Mouse (Mus musculus) olfactory bulb, adult 2 months (tissue): ENCODE results near the gene Angptl6. TPM values are rescaled to one million over a fixed set of nuclear protein-coding genes. Genes with fewer than 3 reads are reported as not detected.
A peak's percentile ranks its signal among the peaks of the same experiment; 100 is the strongest.
"Not testable (repeated sequence)": the region's sequence is repeated elsewhere in the genome, so short reads cannot be mapped to it uniquely, and the experiment has no call there.

Source experiments
- H3K27ac ChIP-seq: fragments of 200-500 bp; 2 replicates; pipeline ENCODE4 v1.5.1; 2012; ENCODE audit warnings: low read depth, low read length; ENCODE audit not compliant: insufficient read depth
- H3K4me1 ChIP-seq: fragments of 200-500 bp; 2 replicates; pipeline ENCODE4 v1.6.1; 2012; ENCODE audit warnings: low read length; ENCODE audit not compliant: control insufficient read depth, insufficient read depth
- H3K4me3 ChIP-seq: fragments of 200-500 bp; 2 replicates; pipeline ENCODE4 v1.5.1; 2012; ENCODE audit warnings: mild to moderate bottlenecking, low read depth, low read length, moderate library complexity; ENCODE audit not compliant: insufficient read depth
- CTCF ChIP-seq: fragments of 200-500 bp; IDR thresholded peaks from 2 replicates; pipeline ENCODE4 v1.5.1; 2012; ENCODE audit warnings: low read depth, mild to moderate bottlenecking, low read length, moderate library complexity; ENCODE audit not compliant: insufficient read depth
- POLR2A ChIP-seq: fragments of 200-500 bp; IDR thresholded peaks from 2 replicates; pipeline ENCODE4 v1.6.1; 2012; ENCODE audit warnings: mild to moderate bottlenecking, low read depth, low read length, moderate library complexity; ENCODE audit not compliant: insufficient read depth
- WGBS: fragments of 180-500 bp; shearing (Covaris S2); methylation state at CpG from one replicate; pipeline ENCODE4 v1.1.7; 2018; 5-methylcytosine and 5-hydroxymethylcytosine counted together
- polyA plus RNA-seq: library from polyadenylated mRNA; stranded (reverse); fragments of >200 nt; gene quantifications from 2 replicates; pipeline ENCODE4 v1.2.4, GENCODE M21; 2012; ENCODE audit warnings: low replicate concordance; ENCODE audit not compliant: missing spikeins, insufficient read depth, insufficient read length

Gene Angptl6
- polyA plus RNA-seq, 1 experiment: not detected

DNA sequence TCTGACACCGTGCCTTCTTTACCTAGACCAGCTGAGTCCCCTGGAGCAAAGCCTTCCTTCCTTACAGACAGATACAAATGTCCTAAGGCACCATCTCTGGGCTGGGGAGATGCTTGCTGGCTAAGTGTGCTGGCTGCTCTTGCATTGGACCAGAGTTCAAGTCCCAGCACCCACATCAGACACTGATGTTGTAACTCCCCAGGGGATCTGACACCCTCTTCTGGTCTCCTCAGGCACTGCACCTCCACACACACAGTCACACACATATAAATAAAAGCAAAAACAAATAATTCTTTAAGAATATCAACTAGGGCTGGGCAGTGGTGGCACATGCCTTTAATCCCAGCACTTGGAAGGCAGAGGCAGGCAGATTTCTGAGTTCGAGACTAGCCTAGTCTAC, 29.3 kb downstream of the Angptl6 start:
- TF ChIP-seq CTCF: no peak
- no peak for TF ChIP-seq POLR2A
- Histone ChIP-seq H3K4me3 (no peak overlapping the region), H3K27ac (no peak overlapping the region), H3K4me1 (no peaks in the 10 kb centered on the region)
- WGBS: 93% methylated on average over 2 of the region's 2 CpGs

GRCm38 (mm10) chr9:20842670-20843069, 36.9 kb downstream of the Angptl6 start:
- Histone ChIP-seq H3K27ac (no peak overlapping the region), H3K4me3 (no peak overlapping the region), H3K4me1 (no peaks in the 10 kb centered on the region)
- no peak for TF ChIP-seq POLR2A
- TF ChIP-seq CTCF: 0 out of 2 replicates have a peak, but pooled peaks have one; percentile 3
- 25% methylated on average over 2 of the region's 2 CpGs for WGBS

GRCm38 (mm10) chr9:20842211-20842610, 37.3 kb downstream of the Angptl6 start:
- WGBS: 54% methylated on average over 4 of the region's 4 CpGs
- H3K27ac ChIP-seq: no peak overlapping the region

DNA sequence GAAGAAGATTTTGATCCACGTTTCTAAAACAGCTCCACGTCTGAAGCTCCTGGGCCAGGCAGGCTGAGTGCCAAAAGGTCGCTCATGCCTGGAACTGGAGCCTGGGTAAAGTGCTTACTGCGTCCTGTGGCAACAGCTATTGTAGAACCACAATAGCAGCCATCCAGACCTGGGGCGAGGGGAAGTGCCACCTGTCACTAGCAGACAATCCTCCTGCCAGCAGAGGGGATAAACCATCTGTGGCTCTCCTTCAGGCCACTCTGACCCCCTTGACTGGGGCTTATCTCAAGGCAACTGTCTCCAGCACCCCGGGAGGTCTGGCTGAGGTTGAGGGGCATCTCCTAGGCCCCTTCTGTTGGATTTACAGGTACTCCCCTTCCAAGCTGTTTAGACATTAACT, 40.6 kb downstream of the Angptl6 start:
- WGBS: 62% methylated on average over 6 of the region's 6 CpGs
- no peak for TF ChIP-seq POLR2A
- no peak for TF ChIP-seq CTCF
- Histone ChIP-seq H3K27ac (no peak overlapping the region), H3K4me3 (no peak overlapping the region), H3K4me1 (no peaks in the 10 kb centered on the region)

More at GRCm38 (mm10) chr9:20842211-20842610, 37.3 kb downstream of the Angptl6 start:
- no peak overlapping the region for H3K4me3 ChIP-seq
- TF ChIP-seq CTCF (0 out of 2 replicates have a peak, but pooled peaks have one; percentile 2), POLR2A (no peak)
- H3K4me1 ChIP-seq: no peaks in the 10 kb centered on the region

GRCm38 (mm10) chr9:20837184-20837947, 42.2 kb downstream of the Angptl6 start:
- H3K4me3 ChIP-seq: no peak overlapping the region

GRCm38 (mm10) chr9:20835431-20835954, 44.0 kb downstream of the Angptl6 start:
- WGBS: 93% methylated on average over 11 of the region's 11 CpGs
- H3K27ac ChIP-seq, H3K4me3 ChIP-seq, H3K4me1 ChIP-seq: not testable (repeated sequence)

More at GRCm38 (mm10) chr9:20837184-20837947, 42.2 kb downstream of the Angptl6 start:
- no peaks in the 10 kb centered on the region for H3K4me1 ChIP-seq
- WGBS: 81% methylated on average over 9 of the region's 9 CpGs
- no peak overlapping the region for H3K27ac ChIP-seq
- TF ChIP-seq CTCF: no peak
- no peak for TF ChIP-seq POLR2A

- H3K4me3 ChIP-seq: no peak overlapping the region
- WGBS: 95% methylated on average over 1 of the region's 1 CpGs
- TF ChIP-seq CTCF: no peak
- TF ChIP-seq POLR2A: no peak
- no peak overlapping the region for H3K27ac ChIP-seq
- H3K4me1 ChIP-seq: peaks cover 3% of the 10 kb centered on the region
Observed at GRCm38 (mm10) chr9:20834881-20835280, 44.6 kb downstream of the Angptl6 start.

DNA sequence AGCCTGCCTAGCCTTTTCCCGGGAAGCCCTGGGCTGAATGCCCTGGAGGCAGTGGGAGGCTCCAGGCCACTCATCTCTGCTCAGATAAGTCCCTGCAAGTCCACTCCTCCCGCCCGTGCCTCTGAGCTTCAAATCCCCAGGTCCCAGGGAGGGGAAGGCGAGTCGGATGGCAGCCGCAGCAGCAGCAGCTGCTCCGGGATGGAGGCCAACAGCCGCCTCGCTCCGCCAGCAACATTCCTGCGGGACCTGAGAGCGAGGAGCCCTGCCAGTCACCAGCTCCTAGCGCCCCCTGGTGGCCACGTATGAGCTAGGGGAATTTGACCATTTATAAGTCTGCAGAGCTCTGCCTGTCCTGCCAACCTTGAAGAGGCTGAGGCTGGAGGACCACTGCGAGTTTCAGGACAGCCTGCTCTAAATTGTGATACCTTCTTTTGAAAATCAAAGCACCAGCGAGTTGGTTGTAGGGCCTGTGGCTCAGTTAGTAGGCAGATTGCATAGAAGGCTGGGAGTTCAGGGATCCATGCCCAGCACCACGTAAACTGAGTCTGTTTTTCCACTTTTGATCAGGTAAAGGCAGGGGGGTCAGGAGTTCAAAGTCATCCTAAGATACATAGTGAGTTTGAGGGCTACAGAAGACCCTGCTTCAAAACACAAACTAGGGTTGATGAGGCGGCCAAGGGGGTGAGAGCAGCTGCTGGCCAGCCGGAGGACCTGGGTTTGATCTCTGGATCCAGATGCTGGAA, 48.5 kb downstream of the Angptl6 start:
- WGBS: 16% methylated on average over 19 of the region's 19 CpGs
- Histone ChIP-seq H3K4me3 (no peak overlapping the region), H3K27ac (no peak overlapping the region), H3K4me1 (peaks cover 3% of the 10 kb centered on the region)
- no peak for TF ChIP-seq POLR2A
- TF ChIP-seq CTCF: peak; percentile 96

- WGBS: 100% methylated on average over 1 of the region's 1 CpGs
- Histone ChIP-seq H3K4me1 (peaks cover 3% of the 10 kb centered on the region), H3K27ac (no peak overlapping the region), H3K4me3 (no peak overlapping the region)
- TF ChIP-seq POLR2A: no peak
- no peak for TF ChIP-seq CTCF
Observed at GRCm38 (mm10) chr9:20828127-20828526, 51.4 kb downstream of the Angptl6 start.
